Mouse (Mus musculus) urinary bladder, postnatal 36 days (tissue): ENCODE data around the gene Psmd14.

Experiments
- DNase-seq, 2 experiments: peaks; one replicate each; pipeline ENCODE4 v3.0.0; 2022; ENCODE audit warnings: low spot score in 2 of 2, mixed read lengths in 1 of 2

The Psmd14 gene

GRCm38 (mm10) chr2:61711108-61712040, at the start of gene Psmd14:
Gene Psmd14 (plus strand): TSS chr2:61711694.
- DNase-seq = peak; percentile 80 to 89

GRCm38 (mm10) chr2:61662833-61663232, 48.7 kb upstream of the Psmd14 start:
- DNase-seq = no peak

GRCm38 (mm10) chr2:61663573-61664241, 47.8 kb upstream of the Psmd14 start:
- DNase-seq = no peak

- no peak for DNase-seq
Observed at GRCm38 (mm10) chr2:61667420-61667819, 44.1 kb upstream of the Psmd14 start.

- DNase-seq = peak; percentile 9 to 44
Observed at GRCm38 (mm10) chr2:61668260-61668659, 43.2 kb upstream of the Psmd14 start.

GRCm38 (mm10) chr2:61674555-61674954, 36.9 kb upstream of the Psmd14 start:
- no peak for DNase-seq

GRCm38 (mm10) chr2:61681572-61681971, 29.9 kb upstream of the Psmd14 start:
- DNase-seq = no peak

GRCm38 (mm10) chr2:61686533-61686932, 25.0 kb upstream of the Psmd14 start:
- no peak for DNase-seq

- no peak for DNase-seq
Observed at GRCm38 (mm10) chr2:61689086-61689485, 22.4 kb upstream of the Psmd14 start.

GRCm38 (mm10) chr2:61709570-61709969, 1.9 kb upstream of the Psmd14 start:
- no peak for DNase-seq

- no peak for DNase-seq
Observed at GRCm38 (mm10) chr2:61712526-61712925, 1.0 kb downstream of the Psmd14 start.

GRCm38 (mm10) chr2:61722401-61722982, 11.0 kb downstream of the Psmd14 start:
- DNase-seq = no peak

GRCm38 (mm10) chr2:61732802-61733486, 21.4 kb downstream of the Psmd14 start:
- DNase-seq = no peak

GRCm38 (mm10) chr2:61734175-61734574, 22.7 kb downstream of the Psmd14 start:
- DNase-seq = no peak

- no peak for DNase-seq
Observed at GRCm38 (mm10) chr2:61746051-61746450, 34.6 kb downstream of the Psmd14 start.

- no peak for DNase-seq
Observed at GRCm38 (mm10) chr2:61746580-61746979, 35.1 kb downstream of the Psmd14 start.

- DNase-seq = no peak
Observed at GRCm38 (mm10) chr2:61747411-61747810, 35.9 kb downstream of the Psmd14 start.

GRCm38 (mm10) chr2:61750702-61751101, 39.2 kb downstream of the Psmd14 start:
- DNase-seq = no peak

- no peak for DNase-seq
Observed at GRCm38 (mm10) chr2:61751286-61751685, 39.8 kb downstream of the Psmd14 start.

- no peak for DNase-seq
Observed at GRCm38 (mm10) chr2:61752362-61752761, 40.9 kb downstream of the Psmd14 start.

- DNase-seq = no peak
Observed at GRCm38 (mm10) chr2:61754989-61755388, 43.5 kb downstream of the Psmd14 start.
